ENCODE assay signal across 28 mouse cellular contexts in genomic region chr14:83363153-83363552, GRCm38 (mm10).
"Had no signal": no experiment of that assay in that cellular context is flagged by ENCODE, and none has a peak within 500 bp of the region (broad histone marks: within the 10 kb centered on the region; RNA-seq: fewer than 3 reads in every experiment).

No protein-coding gene starts in this region.

- DNase-seq: cerebellum, adult 8-10 months; cerebellum, adult 9-10 months; cerebellum, adult 9-11 months; cerebellum, postnatal 10 days; cerebellum, postnatal 14 days; cerebellum, postnatal 25 days; cerebellum, postnatal 36 days; embryo, embryonic 11 days; forebrain, postnatal 0 days; gastrocnemius, adult 2 months; gastrocnemius, postnatal 10 days; gastrocnemius, postnatal 14 days; gastrocnemius, postnatal 25 days; gastrocnemius, postnatal 36 days; heart, adult 11 months; heart, adult 18-20 months; heart, adult 2 months had no signal

- H3K36me3 ChIP-seq: embryonic facial prominence, embryonic 10.5 days; embryonic facial prominence, embryonic 12.5 days; embryonic facial prominence, embryonic 13.5 days; embryonic facial prominence, embryonic 15.5 days; forebrain, embryonic 10.5 days; forebrain, embryonic 12.5 days; forebrain, embryonic 15.5 days had no signal

- H3K4me1 ChIP-seq: embryonic facial prominence, embryonic 10.5 days; embryonic facial prominence, embryonic 12.5 days; embryonic facial prominence, embryonic 13.5 days; embryonic facial prominence, embryonic 15.5 days; forebrain, embryonic 10.5 days; forebrain, embryonic 12.5 days; forebrain, embryonic 13.5 days; forebrain, embryonic 15.5 days had no signal

- H3K27me3 ChIP-seq: embryonic facial prominence, embryonic 12.5 days; embryonic facial prominence, embryonic 13.5 days; embryonic facial prominence, embryonic 15.5 days; forebrain, embryonic 12.5 days; forebrain, embryonic 13.5 days; forebrain, embryonic 15.5 days had no signal

- H3K9me3 ChIP-seq: embryonic facial prominence, embryonic 10.5 days; embryonic facial prominence, embryonic 12.5 days; embryonic facial prominence, embryonic 13.5 days; embryonic facial prominence, embryonic 15.5 days; forebrain, embryonic 10.5 days; forebrain, embryonic 12.5 days; forebrain, embryonic 13.5 days; forebrain, embryonic 15.5 days had no signal

- ATAC-seq: forebrain, embryonic 13.5 days; forebrain, embryonic 14.5 days; forebrain, embryonic 15.5 days; forebrain, embryonic 16.5 days; forebrain, postnatal 0 days had no signal

- H3K4me3 ChIP-seq: embryonic facial prominence, embryonic 10.5 days; embryonic facial prominence, embryonic 12.5 days; embryonic facial prominence, embryonic 13.5 days; embryonic facial prominence, embryonic 15.5 days; erythroblast, embryonic 14.5 days; forebrain, embryonic 10.5 days; forebrain, embryonic 12.5 days; forebrain, embryonic 13.5 days; forebrain, embryonic 15.5 days; gastrocnemius, adult 2 months; heart, adult 2 months had no signal

- H3K27ac ChIP-seq: embryonic facial prominence, embryonic 10.5 days; embryonic facial prominence, embryonic 12.5 days; embryonic facial prominence, embryonic 13.5 days; embryonic facial prominence, embryonic 15.5 days; forebrain, embryonic 10.5 days; forebrain, embryonic 12.5 days; forebrain, embryonic 13.5 days; forebrain, embryonic 15.5 days; gastrocnemius, adult 2 months; heart, adult 2 months had no signal

- H3K9ac ChIP-seq: embryonic facial prominence, embryonic 12.5 days; embryonic facial prominence, embryonic 13.5 days; embryonic facial prominence, embryonic 15.5 days; forebrain, embryonic 12.5 days; forebrain, embryonic 13.5 days; forebrain, embryonic 15.5 days; forebrain, postnatal 0 days had no signal

- H3K4me2 ChIP-seq: embryonic facial prominence, embryonic 12.5 days; embryonic facial prominence, embryonic 13.5 days; embryonic facial prominence, embryonic 15.5 days; forebrain, embryonic 12.5 days; forebrain, embryonic 13.5 days; forebrain, embryonic 15.5 days had no signal
